9 mouse cellular contexts compared by ENCODE assay signal in the genomic region with DNA sequence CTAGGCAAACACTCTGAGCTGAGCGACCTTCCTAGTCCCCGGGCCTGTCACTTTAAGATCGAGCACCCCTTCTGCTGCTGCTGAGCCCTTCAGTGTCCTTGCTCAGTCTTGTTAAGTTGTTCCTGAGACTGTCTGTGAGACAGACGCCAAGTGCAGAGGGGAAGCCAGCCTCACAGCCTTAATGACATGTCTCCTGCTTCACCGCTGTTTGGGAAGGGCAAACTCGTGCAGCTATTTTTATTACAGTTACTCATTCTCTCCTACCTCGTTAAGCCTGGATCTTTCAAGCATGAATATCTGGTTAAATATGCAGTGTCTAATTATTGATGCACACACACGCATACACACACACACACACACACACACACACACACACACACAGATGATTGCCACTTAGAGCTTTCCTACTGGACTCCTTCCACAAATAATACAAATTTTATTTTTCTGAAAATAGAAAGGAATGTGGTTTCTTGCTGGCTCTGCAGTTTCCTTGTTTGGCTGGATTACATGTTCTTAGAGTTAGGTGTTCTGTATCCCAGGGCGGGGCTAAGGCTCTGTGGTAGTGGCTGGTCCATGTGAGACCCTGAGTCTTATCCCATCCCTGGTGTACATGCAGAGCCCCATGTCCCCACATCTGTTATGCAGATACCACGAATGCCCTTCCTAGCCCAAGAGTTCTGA. TPM values are rescaled to one million over a fixed set of nuclear protein-coding genes. Genes with fewer than 3 reads are reported as not detected.
DNase-seq lines count a peak whose midpoint lies in the region; TF ChIP-seq lines count a peak whose summit lies in the region.
"Had no signal": no experiment of that assay in that cellular context is flagged by ENCODE, and none has a peak within 500 bp of the region (broad histone marks: within the 10 kb centered on the region; RNA-seq: fewer than 3 reads in every experiment).

No protein-coding gene starts in this region.

- peak overlapping the region; percentile 22; the same call in 1 of the 2 replicates for H3K27ac ChIP-seq in spleen, adult 2 months (ENCODE audit: insufficient read depth, low read length)

- no peaks in the 10 kb centered on the region for H3K27me3 ChIP-seq in spleen, adult 2 months (ENCODE audit: control insufficient read depth, insufficient read depth, low read length)

- no peak for TF ChIP-seq CTCF in spleen, adult 2 months (IDR thresholded peaks at IDR 0.05; ENCODE audit: extremely low read depth, insufficient read depth, insufficient read length, insufficient replicate concordance)

- 43% methylated on average over 10 of the region's 10 CpGs for WGBS in spleen, adult 2 months

- no peak for TF ChIP-seq POLR2A in spleen, adult 2 months (IDR thresholded peaks at IDR 0.05; ENCODE audit: low read depth, low read length)

- intact Hi-C loops in heart, postnatal 10 days (cut with DNase I): loop anchor here (5.0 kb wide), 2 partner anchors 283 to 373 kb away; no protein-coding TSS in a partner anchor

- H3K4me1 ChIP-seq in spleen, adult 2 months (ENCODE audit: control insufficient read depth, insufficient read depth, insufficient read length): peaks cover 22% of the 10 kb centered on the region; the same call in 1 of the 2 replicates

- no peak for DNase-seq in spleen, adult 2 months (ENCODE audit: low read depth in 1 of 2, low spot score in 2 of 2)
- DNase-seq in spleen, adult 12 weeks (ENCODE audit: low spot score): no peak
- peak; percentile 63 for DNase-seq in fibroblast of lung, adult 2 months (ENCODE audit: low read depth)
- DNase-seq in heart, postnatal 10 days: peak; percentile 78 to 84
- DNase-seq in layer of hippocampus, adult 9-11 months: peak; percentile 40
- no peak for DNase-seq in embryo, embryonic 10 days (ENCODE audit: low spot score)
- no peak for DNase-seq in frontal cortex, adult 2 months (ENCODE audit: extremely low spot score in 1 of 2, low spot score in 1 of 2)
- DNase-seq in natural killer cell, adult 2 months (ENCODE audit: low spot score in 2 of 2): no peak

- no peak overlapping the region for H3K4me3 ChIP-seq in spleen, adult 2 months (ENCODE audit: extremely low read depth, insufficient read depth, insufficient read length)

- H3K36me3 ChIP-seq in spleen, adult 2 months (ENCODE audit: control insufficient read depth, insufficient read depth, low read length): no peaks in the 10 kb centered on the region

RNA-seq across cellular contexts. Expression of gene Hacl1, which starts 18.6 kb away (rescaled TPM):
- polyA plus RNA-seq in spleen, adult 2 months (2012; rRNA removed): 4.5 and 6.1 TPM in 2 replicates
- total RNA-seq in heart, postnatal 10 days (2021): 10 to 100 TPM; 13.5 to 13.9 TPM
- polyA plus RNA-seq in frontal cortex, adult 2 months (2012; rRNA removed): 10.6 TPM in 2 replicates

RNA-seq across cellular contexts. Expression of gene Btd, which starts 18.8 kb away (rescaled TPM):
- polyA plus RNA-seq in spleen, adult 2 months (2012; rRNA removed): 16.8 and 19.0 TPM in 2 replicates
- total RNA-seq in heart, postnatal 10 days (2021): 10 to 100 TPM; 14.5 to 15.0 TPM
- 16.2 and 16.6 TPM in 2 replicates for polyA plus RNA-seq in frontal cortex, adult 2 months (2012; rRNA removed)

RNA-seq across cellular contexts. Expression of gene Gm49387, which starts 19.0 kb away (rescaled TPM):
- 0.32 TPM in 1 of 2 replicates, not detected in the other for polyA plus RNA-seq in spleen, adult 2 months (2012; rRNA removed)
- 1 to 10 TPM in 1 of 2 experiments, not detected in 1; 1.1 TPM for total RNA-seq in heart, postnatal 10 days (2021)
- polyA plus RNA-seq in frontal cortex, adult 2 months (2012; rRNA removed): 0.13 TPM in 1 of 2 replicates, not detected in the other
- total RNA-seq: common myeloid progenitor, adult 5-6 weeks had no signal

Comparison
In these comparisons a context has a peak if more than half of its experiments do, and no peak if none do; other contexts are left out.
1. DNase-seq: peak in fibroblast of lung, adult 2 months (single experiment), heart, postnatal 10 days (2 of 2) and layer of hippocampus, adult 9-11 months (single experiment); none in spleen, adult 2 months (0 of 2), spleen, adult 12 weeks (single experiment), embryo, embryonic 10 days (single experiment), frontal cortex, adult 2 months (0 of 2) and natural killer cell, adult 2 months (0 of 2).